Mouse (Mus musculus): ENCODE results near the gene Adam25. TPM values are rescaled to one million over a fixed set of nuclear protein-coding genes. Genes with fewer than 3 reads are reported as not detected.

Adam25 gene
- not detected for polyA plus RNA-seq (2017; shearing (Covaris generic))

GRCm38 (mm10) chr8:40751908-40752307 is at the start of gene Adam25:
Gene Adam25, plus strand, starts transcription at chr8:40752208.

GRCm38 (mm10) chr8:40792973-40793372 is 41.0 kb downstream of the Adam25 start, which contains the start of gene Adam20:
Gene Adam20, plus strand, starts transcription at chr8:40793273.

Other genes starting within 250 kb of the Adam25 start
- not detected for gene Adam24, start 77.1 kb upstream of the Adam25 start, polyA plus RNA-seq (2017; shearing (Covaris generic))
- gene Adam20, start 41.1 kb downstream of the Adam25 start, polyA plus RNA-seq (2017; shearing (Covaris generic)), result not detected
- not detected for gene Adam39, start 70.8 kb downstream of the Adam25 start, polyA plus RNA-seq (2017; shearing (Covaris generic))

All from naive thymus-derived CD4-positive, alpha-beta T cell, adult 5 months (primary cell).